Mouse (Mus musculus) kidney, postnatal 0 days (tissue): ENCODE measurements at regions not wholly inside any gene's neighbourhood (a gene's known extent, or its start where the extent isn't known, plus 50 kb on each side); places are given as distances from the start of the nearest gene placed in this dataset.

Experiments used
- ATAC-seq: fragments of 200-750 bp; cut with Nextera tagmentation; replicated peaks from 2 replicates; pipeline ENCODE4 v1.8.0; 2017; ENCODE audit warnings: low read depth, moderate number of reproducible peaks, moderate TSS enrichment, moderate library complexity; ENCODE audit not compliant: low FRiP score
- DNase-seq: peaks from one replicate; pipeline ENCODE4 v3.0.0-alpha.2; 2016; ENCODE audit warnings: low spot score
- H3K27ac ChIP-seq: fragments of 300-500 bp; sonication (generic); 2 replicates; pipeline ENCODE4 v1.5.1; 2014; ENCODE audit warnings: mild to moderate bottlenecking
- H3K27me3 ChIP-seq: fragments of 300-500 bp; sonication (generic); 2 replicates; pipeline ENCODE4 v1.6.1; 2014; ENCODE audit warnings: low read length, mixed read lengths; ENCODE audit not compliant: insufficient read depth
- H3K36me3 ChIP-seq: fragments of 300-500 bp; sonication (generic); 2 replicates; pipeline ENCODE4 v1.6.1; 2014; ENCODE audit warnings: low read length, mixed read lengths; ENCODE audit not compliant: insufficient read depth
- H3K4me1 ChIP-seq: fragments of 300-500 bp; sonication (generic); replicated peaks from 2 replicates; pipeline ENCODE4 v1.6.1; 2014; ENCODE audit warnings: antibody characterized with exemption, low read length, mixed read lengths; ENCODE audit not compliant: insufficient read depth
- H3K4me2 ChIP-seq: fragments of 300-500 bp; sonication (generic); 2 replicates; pipeline ENCODE4 v1.6.1; 2014; ENCODE audit warnings: mild to moderate bottlenecking, low read length, moderate library complexity, mixed read lengths
- H3K4me3 ChIP-seq: fragments of 300-500 bp; sonication (generic); replicated peaks from 2 replicates; pipeline ENCODE4 v1.5.1; 2014; ENCODE audit warnings: low read depth, low read length
- H3K9ac ChIP-seq: fragments of 300-500 bp; sonication (generic); 2 replicates; pipeline ENCODE4 v1.6.1; 2014; ENCODE audit warnings: low read depth, low read length
- H3K9me3 ChIP-seq: fragments of 300-500 bp; sonication (generic); replicated peaks from 2 replicates; pipeline ENCODE4 v1.6.1; 2016; ENCODE audit warnings: low read length, inconsistent platforms, mixed read lengths
- CTCF ChIP-seq: IDR thresholded peaks from 2 replicates; pipeline ENCODE4 v1.5.1; 2016; ENCODE audit warnings: antibody characterized with exemption, low read depth, mild to moderate bottlenecking, moderate library complexity
- WGBS: fragments of 180-500 bp; shearing (Covaris S2); extraction: QIAGEN DNeasy Blood & Tissue Kit; methylation state at CpG from one replicate; pipeline ENCODE4 v1.1.7; 2014; 5-methylcytosine and 5-hydroxymethylcytosine counted together

DNA sequence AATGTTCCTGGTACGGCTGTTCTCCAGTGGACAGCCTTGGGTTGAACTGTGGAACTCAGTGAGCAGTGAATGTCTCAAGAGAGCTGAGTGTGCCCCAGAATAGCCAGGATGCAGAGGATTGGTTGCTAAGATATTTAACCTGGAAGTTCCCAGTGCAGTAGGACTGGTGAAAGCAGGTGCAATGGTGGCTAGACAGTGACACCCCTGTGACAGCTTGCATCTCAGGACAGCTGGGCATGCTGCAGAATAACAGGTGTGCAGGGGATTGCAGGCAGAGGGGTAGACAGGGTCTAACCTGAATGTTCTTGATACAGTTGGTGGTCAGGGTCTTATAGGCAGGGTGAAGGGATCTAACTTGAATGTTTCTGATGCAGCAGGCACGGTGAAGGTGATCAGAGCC, 223.0 kb downstream of the Pabpc4l start:
- ATAC-seq = no peak
- no peak overlapping the region for H3K9ac ChIP-seq
- no peaks in the 10 kb centered on the region for H3K27me3 ChIP-seq
- WGBS = 85% methylated on average over 2 of the region's 2 CpGs
- DNase-seq = no peak
- H3K4me3 ChIP-seq = no peak overlapping the region
- H3K4me2 ChIP-seq = no peak overlapping the region
- H3K9me3 ChIP-seq = no peaks in the 10 kb centered on the region
- no peak for TF ChIP-seq CTCF
- H3K27ac ChIP-seq = no peak overlapping the region
- no peaks in the 10 kb centered on the region for H3K36me3 ChIP-seq
- no peaks in the 10 kb centered on the region for H3K4me1 ChIP-seq

GRCm38 (mm10) chr3:46205686-46206085, 242.3 kb downstream of the Pabpc4l start:
- WGBS = 77% methylated on average over 3 of the region's 3 CpGs
- H3K4me1 ChIP-seq = no peaks in the 10 kb centered on the region

GRCm38 (mm10) chr3:46195184-46195583, 252.8 kb downstream of the Pabpc4l start:
- no peak overlapping the region for H3K4me2 ChIP-seq
- no peaks in the 10 kb centered on the region for H3K27me3 ChIP-seq
- H3K9ac ChIP-seq = no peak overlapping the region
- H3K36me3 ChIP-seq = no peaks in the 10 kb centered on the region
- H3K9me3 ChIP-seq = no peaks in the 10 kb centered on the region
- DNase-seq (peak; percentile 58), ATAC-seq (no peak)
- H3K27ac ChIP-seq = no peak overlapping the region
- no peak overlapping the region for H3K4me3 ChIP-seq
- no peak for TF ChIP-seq CTCF
- no peaks in the 10 kb centered on the region for H3K4me1 ChIP-seq
- WGBS = 53% methylated on average over 1 of the region's 1 CpGs

More at GRCm38 (mm10) chr3:46205686-46206085, 242.3 kb downstream of the Pabpc4l start:
- Histone ChIP-seq H3K9me3 (no peaks in the 10 kb centered on the region), H3K27me3 (no peaks in the 10 kb centered on the region), H3K9ac (no peak overlapping the region), H3K4me2 (no peak overlapping the region), H3K27ac (no peak overlapping the region), H3K36me3 (no peaks in the 10 kb centered on the region), H3K4me3 (no peak overlapping the region)
- no peak for ATAC-seq
- no peak for TF ChIP-seq CTCF
- no peak for DNase-seq

DNA sequence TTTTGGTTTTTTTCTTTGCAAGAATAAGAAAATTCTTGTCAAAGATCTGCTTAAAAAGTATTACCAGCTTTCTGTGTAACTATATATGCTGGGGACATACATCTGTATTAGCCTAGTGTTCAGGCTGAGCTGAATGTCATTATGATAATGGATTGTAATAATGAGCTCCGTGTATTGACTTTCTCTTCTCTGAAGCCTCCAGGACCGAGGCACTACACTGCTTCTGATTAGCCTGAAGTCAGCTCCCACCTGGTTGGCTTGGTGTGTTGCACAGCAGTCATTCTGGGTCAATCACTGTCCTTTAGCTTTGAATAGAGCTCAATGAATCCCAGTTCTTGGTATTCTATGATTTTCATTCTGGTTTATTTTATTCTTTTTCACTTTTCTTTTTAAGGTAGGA, 253.3 kb downstream of the Pabpc4l start:
- no peak overlapping the region for H3K4me2 ChIP-seq
- no peak overlapping the region for H3K27ac ChIP-seq
- WGBS = 42% methylated on average over 2 of the region's 2 CpGs
- ATAC-seq (no peak), DNase-seq (no peak)
- no peak overlapping the region for H3K9ac ChIP-seq
- H3K9me3 ChIP-seq = no peaks in the 10 kb centered on the region
- no peaks in the 10 kb centered on the region for H3K36me3 ChIP-seq
- TF ChIP-seq CTCF = no peak
- H3K27me3 ChIP-seq = no peaks in the 10 kb centered on the region
- no peaks in the 10 kb centered on the region for H3K4me1 ChIP-seq
- no peak overlapping the region for H3K4me3 ChIP-seq

GRCm38 (mm10) chr3:46174486-46174885, 273.5 kb downstream of the Pabpc4l start:
- H3K4me2 ChIP-seq = no peak overlapping the region
- no peak for ATAC-seq

GRCm38 (mm10) chr3:46150376-46150775, 297.6 kb downstream of the Pabpc4l start:
- Histone ChIP-seq H3K4me3 (no peak overlapping the region), H3K4me1 (no peaks in the 10 kb centered on the region), H3K9me3 (no peaks in the 10 kb centered on the region), H3K27ac (no peak overlapping the region), H3K27me3 (no peaks in the 10 kb centered on the region), H3K4me2 (no peak overlapping the region), H3K36me3 (no peaks in the 10 kb centered on the region), H3K9ac (no peak overlapping the region)
- WGBS = 75% methylated on average over 2 of the region's 2 CpGs
- no peak for DNase-seq
- no peak for TF ChIP-seq CTCF
- ATAC-seq = no peak

More at GRCm38 (mm10) chr3:46174486-46174885, 273.5 kb downstream of the Pabpc4l start:
- no peaks in the 10 kb centered on the region for H3K36me3 ChIP-seq
- no peak for DNase-seq
- no peak overlapping the region for H3K9ac ChIP-seq
- 85% methylated on average over 3 of the region's 3 CpGs for WGBS
- H3K4me3 ChIP-seq = no peak overlapping the region
- no peaks in the 10 kb centered on the region for H3K27me3 ChIP-seq
- no peaks in the 10 kb centered on the region for H3K9me3 ChIP-seq
- H3K27ac ChIP-seq = no peak overlapping the region
- TF ChIP-seq CTCF = no peak
- H3K4me1 ChIP-seq = no peaks in the 10 kb centered on the region
